Mouse (Mus musculus): Measurements from ENCODE around the gene Mul1.

Gene Mul1

DNA sequence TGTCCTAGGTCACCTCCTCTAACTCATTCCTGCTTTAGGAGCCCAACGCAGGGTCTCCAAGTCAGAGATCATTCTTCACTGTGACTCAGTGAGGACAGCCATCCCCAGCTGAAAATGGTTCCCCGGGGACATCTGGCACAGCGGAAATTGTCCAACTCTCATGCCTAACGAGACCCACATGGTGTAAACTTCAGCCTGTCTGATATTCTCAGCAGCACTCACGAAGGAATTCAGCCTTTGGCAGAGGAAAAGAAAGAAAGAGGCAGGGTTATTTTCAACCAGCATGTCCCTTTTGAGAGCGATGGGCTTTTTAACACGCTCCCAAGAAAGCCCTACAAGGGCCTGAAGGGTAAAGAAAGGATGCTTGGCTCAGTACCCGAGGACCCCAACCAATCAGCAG lies 3.1 kb upstream of the Mul1 start:
- in situ Hi-C loops (cut with MboI, MseI), result loop anchor here (5.0 kb wide), 1 partner anchor 114 kb away; no protein-coding TSS in a partner anchor

DNA sequence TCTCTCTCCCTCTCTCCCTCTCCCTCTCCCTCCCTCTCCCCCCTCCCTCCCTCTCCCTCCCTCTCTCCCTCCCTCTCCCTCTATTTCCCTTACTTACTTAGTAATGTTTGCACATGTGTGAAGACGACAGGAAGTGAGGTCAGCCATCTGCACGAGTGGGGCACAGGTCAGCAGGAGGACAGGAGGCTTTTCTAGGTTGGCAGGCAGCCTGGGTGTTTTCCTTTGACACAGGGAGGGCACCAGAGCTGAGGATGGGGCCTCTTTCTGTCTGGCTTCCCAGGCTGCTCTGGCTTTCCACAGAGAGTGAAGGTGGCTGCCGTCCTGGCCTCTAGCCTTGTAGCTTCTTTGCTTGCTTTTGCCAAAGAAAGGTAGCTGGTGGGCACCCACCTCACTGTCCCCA lies 5.6 kb downstream of the Mul1 start:
- in situ Hi-C loops (cut with MboI, MseI), result loop anchor here (5.0 to 10.0 kb wide), 2 partner anchors 122 to 415 kb away; no protein-coding TSS in a partner anchor

DNA sequence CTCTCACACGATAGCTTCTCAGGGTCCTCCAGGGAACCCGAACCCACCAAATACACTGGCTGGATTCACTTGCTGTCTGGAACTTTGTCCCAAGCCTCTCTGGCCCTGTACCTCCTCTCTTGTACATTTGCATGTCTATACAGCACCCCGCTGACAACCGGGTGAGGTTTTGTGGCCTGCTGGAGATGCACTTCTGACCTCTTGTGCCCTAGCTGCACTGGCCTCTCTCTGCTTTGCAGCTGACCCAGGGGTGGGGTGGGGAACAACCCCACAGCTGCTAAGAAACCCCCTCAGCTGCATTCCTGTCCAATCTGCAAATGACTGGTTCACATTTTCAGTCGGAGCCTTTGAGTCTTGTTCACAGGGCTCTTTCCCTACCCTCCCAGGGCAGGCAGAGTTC lies 10.5 kb downstream of the Mul1 start:
- in situ Hi-C loops (cut with MboI, MseI), result loop anchor here (5.0 to 10.0 kb wide), 3 partner anchors 117 to 410 kb away; no protein-coding TSS in a partner anchor

DNA sequence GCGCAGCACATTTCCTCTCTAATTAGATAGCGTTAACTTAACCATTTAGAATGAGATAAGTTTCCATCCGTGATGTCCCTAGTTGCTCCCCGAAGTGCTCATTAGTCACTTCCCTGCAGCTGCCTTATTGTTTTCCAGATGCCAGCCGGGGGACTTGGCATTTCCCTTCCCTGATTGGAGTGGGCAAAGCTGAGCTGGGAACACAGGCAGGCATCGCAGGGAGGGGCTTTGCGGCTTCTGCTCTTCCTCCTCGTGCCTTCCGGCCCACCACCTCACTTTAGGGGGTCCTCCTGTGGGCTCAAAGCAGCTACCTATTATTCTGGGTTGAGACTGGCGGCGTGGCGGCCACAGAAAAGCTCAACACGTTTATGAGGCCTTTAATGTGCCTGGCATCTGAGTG lies 12.5 kb downstream of the Mul1 start:
- in situ Hi-C loops (cut with MboI, MseI), result loop anchor here (5.0 to 10.0 kb wide), 2 partner anchors 255 to 408 kb away; no protein-coding TSS in a partner anchor

DNA sequence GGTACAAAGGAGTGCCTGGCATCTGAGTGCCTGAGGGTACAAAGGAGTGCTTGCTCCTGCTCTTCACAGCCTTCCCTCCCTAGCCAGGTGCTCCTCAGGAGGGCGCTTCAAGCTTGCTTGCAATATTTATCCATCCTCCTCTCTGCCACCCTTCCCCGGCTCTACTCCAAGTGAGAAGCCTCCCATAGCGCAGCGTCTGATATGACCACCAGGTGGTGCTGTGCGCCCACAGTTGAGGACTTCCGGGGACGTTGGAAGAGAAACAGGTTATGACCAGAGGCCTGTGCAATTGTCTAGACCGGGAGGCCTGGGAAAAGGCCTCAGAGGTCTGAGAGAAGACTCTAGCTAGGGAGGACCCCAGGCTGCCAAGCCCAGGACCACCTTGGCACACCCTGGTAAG lies 12.9 kb downstream of the Mul1 start:
- in situ Hi-C loops (cut with MboI, MseI), result loop anchor here (5.0 to 10.0 kb wide), 2 partner anchors 255 to 407 kb away; no protein-coding TSS in a partner anchor

DNA sequence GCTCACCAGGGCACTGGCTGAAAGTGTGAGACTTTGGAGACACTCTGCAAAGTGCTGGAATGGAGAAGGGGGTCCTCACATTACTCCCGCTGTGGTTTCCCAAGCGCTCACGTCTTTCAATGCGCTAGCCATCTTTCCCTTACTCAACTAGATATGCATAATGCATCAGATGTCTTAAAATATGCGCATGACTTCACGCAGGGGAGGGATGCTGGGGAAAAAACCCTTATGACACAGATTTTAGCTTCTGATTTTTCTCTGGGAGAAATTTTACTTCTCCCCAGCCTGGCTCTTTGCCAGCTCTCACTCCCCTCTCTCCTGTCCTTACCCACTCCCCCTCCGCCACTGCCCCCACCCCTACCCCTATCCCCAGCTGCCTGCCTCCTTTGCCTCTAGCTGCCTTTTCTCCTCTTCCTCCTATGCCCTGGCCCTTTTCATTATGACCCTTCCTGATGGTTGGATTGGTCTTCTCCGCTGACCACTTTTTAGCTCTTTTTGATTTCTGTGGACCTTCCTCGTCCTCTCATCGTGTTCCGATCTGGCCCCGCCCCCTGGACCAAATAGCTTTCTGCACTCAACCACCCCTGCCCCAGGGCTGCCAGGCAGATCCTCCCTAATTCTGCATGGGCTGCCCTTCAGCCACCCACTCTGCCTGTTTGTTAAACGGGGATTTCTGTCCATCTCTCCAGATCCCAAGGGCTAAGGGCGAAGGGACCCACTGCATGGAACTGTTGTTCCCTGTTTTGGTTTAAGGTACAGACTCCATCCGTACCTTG lies 13.5 kb downstream of the Mul1 start:
- in situ Hi-C loops (cut with MboI, MseI), result loop anchor here (5.0 to 10.0 kb wide), 2 partner anchors 254 to 407 kb away; no protein-coding TSS in a partner anchor

DNA sequence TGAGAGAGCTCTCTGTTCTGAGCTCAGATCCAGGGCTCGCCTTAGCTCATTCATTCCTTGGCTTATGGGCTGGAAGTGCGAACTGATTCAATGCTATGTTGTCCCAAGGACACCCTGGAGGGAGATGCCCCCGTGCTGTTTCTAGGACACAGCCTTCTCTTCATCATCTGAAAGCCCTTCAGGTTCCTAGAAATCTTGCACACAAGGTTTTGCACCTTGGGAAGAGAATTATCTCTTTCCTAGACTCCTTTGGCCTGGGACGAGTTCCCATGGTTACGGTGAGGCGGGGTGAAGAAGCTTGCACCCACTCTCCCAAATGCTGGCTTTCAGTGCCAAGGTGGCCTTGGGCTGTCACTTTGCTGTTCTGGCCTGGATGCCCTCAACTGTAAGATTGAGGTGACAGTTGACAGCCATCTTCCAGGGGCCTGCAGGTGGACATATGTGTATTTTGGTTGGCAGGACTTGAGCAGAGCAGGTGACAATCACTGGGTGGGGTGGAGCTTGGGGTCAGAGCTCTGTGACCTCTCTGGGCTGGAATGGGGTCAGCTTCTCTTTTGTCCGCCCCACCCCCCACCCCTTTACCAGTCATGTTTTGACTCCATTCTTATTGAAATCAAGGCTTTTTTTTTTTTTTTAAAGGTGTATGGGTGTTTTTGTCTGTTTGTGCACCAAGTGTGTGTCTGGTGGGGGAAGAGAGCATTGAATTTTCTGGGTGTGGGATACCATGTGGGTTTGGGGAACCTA lies 14.6 kb downstream of the Mul1 start:
- in situ Hi-C loops (cut with MboI, MseI), result loop anchor here (5.0 to 10.0 kb wide), 2 partner anchors 253 to 406 kb away; no protein-coding TSS in a partner anchor

DNA sequence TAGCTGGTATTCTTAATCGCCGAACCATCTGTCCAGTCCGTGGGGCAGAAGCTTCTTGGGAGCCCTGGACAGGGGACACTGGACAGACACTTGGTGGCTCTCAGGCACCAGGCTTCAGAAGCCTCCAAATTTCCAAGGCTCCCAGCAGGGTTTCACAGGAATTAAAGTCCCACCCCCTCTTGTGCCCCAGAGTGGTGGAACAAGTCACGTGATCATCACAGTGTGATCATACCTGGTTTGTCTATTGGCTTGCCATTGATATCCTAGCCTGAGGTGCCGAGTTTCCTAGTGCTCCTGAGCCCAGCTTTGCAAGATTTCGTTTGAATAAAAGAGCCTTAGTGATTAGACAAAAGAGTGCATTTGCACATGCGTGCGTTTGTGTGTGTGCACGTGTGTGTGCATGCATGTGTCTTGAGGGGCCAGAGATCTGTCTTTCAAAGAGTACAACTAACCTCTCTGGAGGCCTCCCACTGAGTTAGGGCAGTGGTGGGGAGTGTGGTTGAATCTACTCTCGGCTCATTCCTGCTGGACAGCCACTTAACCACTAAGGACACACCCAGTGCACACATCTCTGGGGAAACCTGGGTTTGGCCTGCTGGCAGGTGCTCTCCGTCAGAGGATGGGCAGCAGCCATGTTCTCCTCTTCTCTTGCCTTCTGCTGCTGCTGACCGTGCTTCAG lies 15.3 kb downstream of the Mul1 start:
- in situ Hi-C loops (cut with MboI, MseI), result loop anchor here (5.0 to 10.0 kb wide), 2 partner anchors 253 to 405 kb away; no protein-coding TSS in a partner anchor

DNA sequence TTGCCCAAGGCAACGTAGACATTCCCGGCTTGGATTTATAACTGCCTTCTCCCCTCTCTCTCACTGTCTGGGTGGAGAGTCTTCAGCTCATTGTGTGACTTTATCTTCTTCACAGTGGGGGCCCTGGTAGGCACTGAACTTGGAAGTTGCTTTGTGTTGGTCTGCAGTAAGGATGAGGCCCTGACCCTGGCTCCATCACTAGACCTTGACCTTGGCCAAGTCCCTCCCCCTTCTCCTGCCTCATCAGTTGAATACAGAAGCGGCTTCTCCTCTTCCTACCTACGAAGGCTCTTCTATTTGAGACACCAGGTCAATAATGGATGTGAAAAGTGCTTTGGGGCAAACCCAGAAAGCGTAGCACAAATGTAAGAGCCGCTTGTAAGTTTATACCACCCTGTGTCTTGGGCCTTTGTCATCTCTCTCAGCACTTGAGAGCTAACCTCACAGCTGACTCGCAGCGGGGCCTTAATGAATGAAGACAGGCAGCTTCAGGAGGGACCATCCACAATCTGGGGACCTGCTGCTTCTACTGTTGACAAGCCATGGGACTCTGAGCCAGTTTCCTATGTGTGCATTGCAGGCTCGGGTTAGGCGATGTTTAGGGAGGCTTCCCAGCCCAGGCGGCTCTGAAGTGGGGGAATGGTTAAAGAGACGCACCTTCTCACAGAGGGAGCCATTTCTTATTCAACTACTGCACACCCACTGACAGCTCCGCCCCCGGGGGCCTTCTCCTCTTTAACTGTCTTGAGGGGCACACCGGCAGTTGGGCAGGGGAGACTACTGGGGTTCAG lies 18.0 kb downstream of the Mul1 start:
- in situ Hi-C loops (cut with MboI, MseI), result no loop called here

DNA sequence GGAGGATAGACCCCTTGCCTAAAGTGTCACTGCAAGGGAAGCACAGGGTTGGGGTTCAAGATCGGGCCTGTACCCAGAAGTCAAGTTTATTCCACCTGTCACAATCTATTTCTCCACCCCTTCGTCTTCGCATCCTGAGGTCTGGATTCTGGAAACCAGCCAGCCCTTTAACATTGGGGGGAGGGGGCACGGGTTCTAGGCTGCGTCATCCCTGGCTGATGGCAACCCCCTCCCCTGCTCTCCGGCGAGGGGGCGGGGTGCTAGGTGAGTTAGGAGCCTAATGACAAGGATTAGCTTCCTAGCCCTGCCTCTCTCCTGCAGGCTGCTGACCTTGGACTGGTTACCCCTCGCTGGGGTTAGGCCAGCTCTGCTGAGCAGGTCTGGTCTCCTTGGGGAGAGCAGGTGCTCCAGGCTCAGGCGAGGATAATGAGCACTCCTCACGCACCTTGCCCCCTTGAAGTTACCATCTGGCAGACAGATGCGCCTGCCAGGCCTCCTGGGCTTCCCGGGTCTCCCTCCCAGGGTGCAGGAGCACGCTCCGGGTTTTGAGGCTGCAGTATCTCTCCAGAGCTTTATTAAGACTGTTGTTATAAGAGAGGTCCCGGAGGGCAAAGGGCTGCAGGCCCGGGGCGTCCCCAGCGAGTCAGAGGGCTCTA lies 18.8 kb downstream of the Mul1 start:
- in situ Hi-C loops (cut with MboI, MseI), result no loop called here

DNA sequence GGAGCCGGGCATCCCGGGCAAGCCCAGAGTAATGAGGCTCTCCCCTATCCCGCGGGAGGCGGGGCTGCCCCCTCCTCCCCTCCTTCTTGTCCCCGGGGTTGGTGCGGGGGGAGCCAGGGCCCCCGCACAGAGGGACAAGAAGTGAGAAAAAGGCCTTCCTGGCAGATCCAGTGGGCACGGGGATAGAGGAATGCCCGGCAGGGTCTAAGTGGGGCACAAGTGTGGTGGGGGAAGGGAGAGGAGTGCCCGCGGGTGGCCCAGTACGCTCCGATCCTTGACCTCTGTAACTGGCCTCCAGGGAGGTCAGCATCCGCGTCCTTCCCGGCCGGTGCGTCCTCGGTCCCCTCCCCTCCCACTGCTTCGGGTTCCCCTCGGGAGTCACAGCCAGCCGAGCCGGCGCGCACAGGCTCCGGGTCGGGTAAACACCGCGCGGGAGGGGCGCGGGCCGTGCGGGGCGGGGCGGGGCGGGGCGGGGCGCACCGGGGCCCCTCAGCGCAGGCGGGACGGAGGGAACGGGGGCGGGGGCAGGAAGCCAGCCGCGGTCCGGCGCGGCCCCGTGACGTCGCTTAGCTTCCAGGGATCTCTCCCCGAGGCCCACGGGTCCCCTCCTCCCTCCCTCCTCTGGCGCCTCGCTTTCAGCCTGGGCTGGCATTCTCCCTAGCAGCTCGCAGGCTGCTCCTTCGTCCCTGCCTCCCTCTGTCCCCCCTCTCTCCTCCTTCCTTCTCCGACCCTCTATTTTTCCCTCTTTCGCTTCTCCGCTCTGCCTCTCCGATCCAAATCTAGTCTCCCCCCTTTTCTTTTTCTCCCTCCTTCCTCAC lies 19.5 kb downstream of the Mul1 start, which contains the start of gene Camk2n1:
Camk2n1 (plus strand) TSS at position 562 of the 818 bp plus-strand sequence.
- in situ Hi-C loops (cut with MboI, MseI), result no loop called here

DNA sequence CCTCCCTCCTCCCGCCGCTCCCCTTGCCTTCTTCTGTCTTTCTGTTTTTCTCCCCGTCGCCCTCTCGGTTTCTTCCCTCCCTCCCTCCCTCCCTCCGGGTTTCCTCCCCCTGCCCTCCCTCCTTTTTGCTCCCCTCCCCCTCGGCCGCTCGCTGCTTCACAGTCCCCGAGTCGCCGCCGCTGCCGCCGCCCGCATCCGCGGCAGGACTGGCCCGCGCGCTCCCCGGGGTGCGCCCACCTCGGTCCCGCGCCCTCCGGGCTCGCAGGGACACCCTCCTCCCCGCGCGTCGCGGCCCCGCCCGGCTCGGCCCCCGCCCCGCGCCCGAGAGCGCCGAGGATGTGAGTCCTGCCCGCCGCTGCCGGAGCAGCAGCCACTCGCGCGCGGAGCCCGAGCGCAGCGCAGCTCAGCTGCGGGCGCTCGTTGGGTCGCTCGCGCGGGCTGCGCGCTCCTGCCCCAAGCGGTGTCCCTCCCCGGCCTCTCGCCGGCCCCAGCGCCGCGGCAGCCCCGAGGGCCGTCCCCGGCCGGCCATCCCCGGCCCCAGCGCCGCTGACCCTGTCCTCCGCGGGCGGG lies 20.2 kb downstream of the Mul1 start:
- in situ Hi-C loops (cut with MboI, MseI), result no loop called here

DNA sequence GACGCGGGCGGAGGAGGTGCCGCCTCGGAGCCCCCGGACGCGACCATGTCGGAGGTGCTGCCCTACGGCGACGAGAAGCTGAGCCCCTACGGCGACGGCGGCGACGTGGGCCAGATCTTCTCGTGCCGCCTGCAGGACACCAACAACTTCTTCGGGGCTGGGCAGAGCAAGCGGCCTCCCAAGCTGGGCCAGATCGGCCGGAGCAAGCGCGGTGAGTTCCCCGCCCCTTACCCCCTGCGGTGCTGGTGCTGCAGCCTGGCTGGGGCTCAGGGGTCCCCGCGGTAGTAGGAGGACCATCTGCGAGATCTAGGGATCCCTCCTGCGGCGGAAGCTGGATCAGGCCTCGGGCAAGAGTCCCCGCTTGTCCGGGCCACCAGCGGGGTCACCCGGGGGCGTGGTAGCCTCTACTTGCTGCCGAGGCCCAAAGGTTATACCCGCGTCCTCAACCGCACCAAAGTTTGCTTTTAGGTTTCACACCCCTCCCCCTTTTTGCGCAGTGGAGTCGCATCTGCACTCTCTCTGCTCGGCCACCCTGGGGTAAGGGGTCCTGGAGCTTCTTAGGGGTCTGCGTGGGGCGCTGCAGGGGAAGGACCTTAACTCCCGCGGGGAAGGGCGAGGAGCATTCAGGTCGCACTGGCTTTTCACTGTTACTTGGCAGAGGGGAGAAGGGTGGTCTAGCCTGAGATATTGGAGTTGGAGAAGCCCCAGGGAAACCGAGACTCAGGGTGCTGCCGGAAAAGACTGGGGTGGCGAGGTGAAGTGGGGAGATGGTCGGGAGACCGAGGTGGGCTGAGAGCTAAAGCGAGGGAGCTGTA lies 20.9 kb downstream of the Mul1 start:
- in situ Hi-C loops (cut with MboI, MseI), result no loop called here

DNA sequence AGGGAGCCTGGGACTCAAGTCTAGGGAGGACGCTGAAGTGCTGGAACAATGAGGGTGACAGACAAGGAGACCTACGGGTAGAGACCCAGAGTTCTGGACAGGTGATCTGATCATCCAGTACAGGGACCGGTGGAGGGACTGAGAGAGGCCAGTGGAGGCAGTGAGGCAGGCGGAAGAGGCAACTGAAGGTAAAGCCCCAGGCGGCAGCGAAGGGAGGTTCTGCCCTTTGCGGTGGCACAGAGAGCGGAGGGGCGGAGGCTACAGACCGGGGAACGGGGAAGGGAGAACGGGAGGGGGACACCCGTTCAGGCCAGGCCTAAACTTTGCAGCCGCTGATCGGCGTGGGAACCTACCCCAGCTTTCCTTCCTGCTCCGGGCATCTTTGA lies 21.5 kb downstream of the Mul1 start:
- in situ Hi-C loops (cut with MboI, MseI), result no loop called here

DNA sequence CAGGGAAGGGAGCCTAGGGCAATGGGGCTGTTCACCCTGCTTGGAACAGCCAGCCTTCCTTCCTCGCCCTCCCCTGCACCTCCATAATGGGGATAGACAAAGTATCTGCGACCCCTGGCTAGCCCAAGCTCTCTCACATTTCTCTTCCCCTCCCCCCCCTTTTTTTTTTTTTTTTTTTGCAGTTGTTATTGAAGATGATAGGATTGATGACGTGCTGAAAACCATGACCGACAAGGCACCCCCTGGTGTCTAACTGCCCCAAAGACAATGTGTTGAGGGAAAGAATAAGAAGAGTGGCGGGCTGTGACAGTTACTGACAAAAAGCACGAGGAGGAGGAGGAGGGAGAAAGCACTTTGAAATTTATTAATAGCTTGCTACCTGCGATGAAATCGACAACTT lies 22.1 kb downstream of the Mul1 start:
- in situ Hi-C loops (cut with MboI, MseI), result no loop called here

DNA sequence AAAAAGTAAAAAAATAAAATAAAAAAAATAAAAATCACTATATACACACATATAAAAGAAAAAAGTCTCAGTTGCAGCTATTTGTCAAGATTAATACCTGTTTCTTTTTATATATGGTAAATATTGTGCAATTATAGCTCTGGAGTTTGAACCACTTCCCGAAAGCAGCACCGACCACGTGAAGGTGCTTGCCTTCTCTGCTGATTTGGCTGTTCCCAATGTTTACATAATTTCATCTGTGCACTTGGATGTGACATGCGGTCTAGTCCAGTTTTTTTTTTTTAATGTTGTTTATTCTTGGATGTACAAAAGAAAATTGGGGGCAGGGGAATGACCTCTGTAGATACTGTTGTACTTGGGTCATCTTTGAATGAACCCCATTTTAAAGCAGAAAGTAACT lies 22.6 kb downstream of the Mul1 start:
- in situ Hi-C loops (cut with MboI, MseI), result no loop called here

DNA sequence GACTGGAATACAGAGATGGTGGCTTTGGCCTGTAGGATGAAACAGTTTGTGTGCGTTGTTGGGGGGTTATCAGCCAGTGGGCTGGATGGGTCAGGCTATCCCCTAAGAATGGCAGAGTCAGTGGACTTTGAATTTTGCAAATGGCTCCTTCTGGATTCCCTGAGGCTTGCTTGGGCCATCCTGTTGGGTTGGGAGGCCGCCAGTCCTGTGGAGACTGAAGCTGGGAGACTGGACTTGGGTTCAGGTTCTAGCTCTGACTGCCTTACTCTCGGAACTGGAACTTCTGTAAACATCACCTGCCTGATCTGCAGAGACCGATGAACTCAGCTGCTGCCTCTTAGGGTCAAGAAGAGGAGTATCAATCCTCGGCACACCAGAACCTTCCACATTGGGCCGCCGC lies 23.7 kb downstream of the Mul1 start:
- in situ Hi-C loops (cut with MboI, MseI), result no loop called here

DNA sequence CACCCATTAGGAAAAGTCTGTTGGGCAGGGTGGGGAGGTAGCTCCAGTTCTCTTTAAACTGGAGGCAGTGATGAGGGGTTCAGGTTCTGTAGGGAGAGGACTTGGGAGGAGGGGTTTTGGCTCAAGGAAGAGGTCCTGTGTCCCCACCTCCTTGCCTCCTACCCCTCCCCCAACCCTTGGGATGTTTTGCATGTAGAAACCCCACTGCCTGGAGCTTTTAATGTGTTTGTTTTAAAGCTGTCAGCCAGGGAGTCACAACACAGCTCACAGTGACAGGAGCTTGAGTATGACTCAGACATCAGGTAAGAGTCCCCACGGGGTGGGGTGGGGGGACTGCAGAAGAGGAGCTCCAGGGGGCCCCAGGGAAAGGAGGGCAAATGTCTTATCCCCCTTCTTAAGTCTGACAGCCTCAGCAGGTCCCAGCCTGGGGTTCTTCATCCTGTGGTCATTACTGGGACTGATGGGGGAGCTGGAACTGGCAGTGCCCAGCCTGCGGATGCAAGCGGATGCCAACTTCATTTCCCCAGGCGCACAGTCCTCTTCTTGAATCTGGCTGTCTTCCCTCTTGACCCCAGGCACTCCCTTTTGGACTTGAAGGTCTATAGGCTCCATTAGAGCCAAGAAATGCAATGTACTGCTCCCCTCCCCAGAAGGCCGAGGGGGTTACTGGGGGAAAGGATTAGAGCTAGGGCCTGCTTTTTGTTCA lies 24.4 kb downstream of the Mul1 start:
- in situ Hi-C loops (cut with MboI, MseI), result no loop called here
